Mouse (Mus musculus) mature B cell (primary cell): ENCODE data around the gene Srp72.
"Not testable (repeated sequence)": the region's sequence is repeated elsewhere in the genome, so short reads cannot be mapped to it uniquely, and the experiment has no call there.

Experiments used
- in situ Hi-C: fragments of 300-500 bp; cut with MboI; formaldehyde crosslinking; loops from 2 replicates; pipeline ENCODE4 v1.14.3; 2019

The Srp72 gene

GRCm38 (mm10) chr5:76964651-76965050 is 9.8 kb upstream of the Srp72 start:
- in situ Hi-C loops, result loop anchor here (10.0 kb wide), 1 partner anchor 60 kb away; the partner anchor contains the start of gene Aasdh

GRCm38 (mm10) chr5:76969250-76969649 is 5.2 kb upstream of the Srp72 start:
- in situ Hi-C loops, result loop anchor here (10.0 kb wide), 1 partner anchor 64 kb away; the partner anchor contains the start of gene Aasdh

- in situ Hi-C loops, result not testable (repeated sequence)
These were observed 3.4 kb upstream of the Srp72 start for GRCm38 (mm10) chr5:76971115-76971514.

- in situ Hi-C loops, result no loop called here
These were observed 995 bp upstream of the Srp72 start for GRCm38 (mm10) chr5:76973488-76973887.

GRCm38 (mm10) chr5:76974207-76974553 is 303 bp upstream of the Srp72 start:
- in situ Hi-C loops, result no loop called here

- in situ Hi-C loops, result no loop called here
These were observed 1.3 kb downstream of the Srp72 start for GRCm38 (mm10) chr5:76975736-76976135.

GRCm38 (mm10) chr5:76984015-76984414 is 9.5 kb downstream of the Srp72 start:
- in situ Hi-C loops, result no loop called here

GRCm38 (mm10) chr5:76990789-76991188 is 16.3 kb downstream of the Srp72 start:
- in situ Hi-C loops, result no loop called here

- in situ Hi-C loops, result no loop called here
These were observed 18.8 kb downstream of the Srp72 start for GRCm38 (mm10) chr5:76993174-76993814.

- in situ Hi-C loops, result no loop called here
These were observed 23.9 kb downstream of the Srp72 start for GRCm38 (mm10) chr5:76998416-76998815.

- in situ Hi-C loops, result no loop called here
These were observed 26.7 kb downstream of the Srp72 start for GRCm38 (mm10) chr5:77001192-77001591.

- in situ Hi-C loops, result no loop called here
These were observed 29.8 kb downstream of the Srp72 start, which contains the start of gene Arl9 for GRCm38 (mm10) chr5:77004051-77004821. Gene Arl9 (plus strand): TSS chr5:77004055.

- in situ Hi-C loops, result no loop called here
These were observed 35.9 kb downstream of the Srp72 start for GRCm38 (mm10) chr5:77010352-77010751.

- in situ Hi-C loops, result no loop called here
These were observed 36.6 kb downstream of the Srp72 start for GRCm38 (mm10) chr5:77011082-77011481.

- in situ Hi-C loops, result no loop called here
These were observed 38.7 kb downstream of the Srp72 start for GRCm38 (mm10) chr5:77013171-77013570.

GRCm38 (mm10) chr5:77015544-77016482 is 41.3 kb downstream of the Srp72 start, which contains the start of gene Thegl:
Gene Thegl (plus strand): TSS chr5:77016023.
- in situ Hi-C loops, result no loop called here

GRCm38 (mm10) chr5:77028034-77028433 is 53.6 kb downstream of the Srp72 start:
- in situ Hi-C loops, result no loop called here

- in situ Hi-C loops, result no loop called here
These were observed 55.3 kb downstream of the Srp72 start for GRCm38 (mm10) chr5:77029735-77030134.

GRCm38 (mm10) chr5:77035101-77035500 is 60.6 kb downstream of the Srp72 start:
- in situ Hi-C loops, result not testable (repeated sequence)

- in situ Hi-C loops, result no loop called here
These were observed 64.0 kb downstream of the Srp72 start for GRCm38 (mm10) chr5:77038451-77038850.

- in situ Hi-C loops, result no loop called here
These were observed 64.9 kb downstream of the Srp72 start for GRCm38 (mm10) chr5:77039391-77039790.

GRCm38 (mm10) chr5:77044362-77044761 is 69.9 kb downstream of the Srp72 start:
- in situ Hi-C loops, result no loop called here
